Mouse (Mus musculus) neural tube, embryonic 13.5 days (tissue): ENCODE results near the gene Mga. TPM values are rescaled to one million over a fixed set of nuclear protein-coding genes. Genes with fewer than 3 reads are reported as not detected.

Source experiments
- ATAC-seq: fragments of 200-750 bp; cut with Nextera tagmentation; 2 replicates; pipeline ENCODE4 v1.8.0; 2017; ENCODE audit warnings: low read depth, mild to moderate bottlenecking, moderate TSS enrichment, moderate library complexity
- H3K27ac ChIP-seq: fragments of 300-500 bp; sonication (generic); replicated peaks from 2 replicates; pipeline ENCODE4 v1.5.1; 2015; ENCODE audit warnings: moderate library complexity, mild to moderate bottlenecking, inconsistent platforms
- H3K27me3 ChIP-seq: fragments of 300-500 bp; sonication (generic); 2 replicates; pipeline ENCODE4 v1.6.1; 2015; ENCODE audit warnings: mild to moderate bottlenecking, inconsistent platforms
- H3K36me3 ChIP-seq: fragments of 300-500 bp; sonication (generic); 2 replicates; pipeline ENCODE4 v1.6.1; 2015; ENCODE audit warnings: mild to moderate bottlenecking, inconsistent platforms
- H3K4me1 ChIP-seq: fragments of 300-500 bp; sonication (generic); replicated peaks from 2 replicates; pipeline ENCODE4 v1.6.1; 2015; ENCODE audit warnings: inconsistent platforms
- H3K4me2 ChIP-seq: fragments of 300-500 bp; sonication (generic); 2 replicates; pipeline ENCODE4 v1.6.1; 2015; ENCODE audit warnings: inconsistent platforms, mild to moderate bottlenecking, moderate library complexity
- H3K4me3 ChIP-seq: fragments of 300-500 bp; sonication (generic); 2 replicates; pipeline ENCODE4 v1.5.1; 2015; ENCODE audit warnings: mild to moderate bottlenecking, inconsistent platforms
- H3K9ac ChIP-seq: fragments of 300-500 bp; sonication (generic); 2 replicates; pipeline ENCODE4 v1.6.1; 2015; ENCODE audit warnings: moderate library complexity, mild to moderate bottlenecking, inconsistent platforms
- H3K9me3 ChIP-seq: fragments of 300-500 bp; sonication (generic); 2 replicates; pipeline ENCODE4 v1.6.1; 2016; ENCODE audit warnings: inconsistent platforms
- WGBS: fragments of 180-500 bp; shearing (Covaris S2); methylation state at CpG from one replicate; pipeline ENCODE4 v1.1.7; 2015; 5-methylcytosine and 5-hydroxymethylcytosine counted together
- polyA plus RNA-seq: library from polyadenylated mRNA; unstranded; fragments of >200 nt; fragmentation: Nextera tagmentation; extraction: Ambion mirVana; gene quantifications from 2 replicates; pipeline ENCODE4 v1.2.1, GENCODE M21; 2015

The Mga gene
- polyA plus RNA-seq: 25.9 and 27.8 TPM in 2 replicates

DNA sequence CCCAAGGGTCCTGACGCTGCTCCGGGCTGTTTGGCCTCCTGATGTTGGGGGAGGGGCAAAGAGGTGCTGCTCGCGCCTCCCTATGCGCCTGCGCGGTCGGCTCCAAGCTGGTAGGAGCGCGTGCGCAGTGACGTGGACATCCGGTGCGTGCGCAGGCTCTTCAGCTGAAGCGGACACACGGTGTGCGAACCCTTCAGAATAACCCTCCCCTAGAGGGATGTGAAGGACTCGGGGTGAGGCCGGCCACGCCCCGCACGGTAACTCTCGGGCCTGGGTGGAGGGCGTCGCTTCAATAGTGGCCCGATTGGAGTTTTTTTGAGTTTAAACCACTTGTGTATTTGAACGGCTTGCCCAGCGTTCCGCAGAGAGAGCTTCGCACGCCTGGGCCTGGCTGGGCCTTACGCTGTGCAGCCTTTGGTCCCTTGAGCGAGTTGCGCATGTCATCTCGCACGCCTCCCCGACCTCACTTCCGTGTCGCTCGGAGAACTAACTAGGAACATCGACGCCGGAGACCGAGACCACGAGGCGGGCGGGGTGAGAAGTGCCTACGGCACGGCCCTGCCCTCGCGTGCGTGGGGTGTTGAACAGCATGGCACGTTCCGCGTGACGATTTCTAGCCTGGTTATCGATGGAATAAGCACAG is at the start of gene Mga:
TSS of gene Mga (plus strand) at position 139 of the 643 bp plus-strand sequence.
- peak within 1 kb of the TSS; percentile 92 for H3K27ac ChIP-seq
- H3K4me3 ChIP-seq: peak within 1 kb of the TSS; percentile 51
- ATAC-seq: peak; percentile 97
- H3K9me3 ChIP-seq: no peaks in the 10 kb centered on the region
- no peaks in the 10 kb centered on the region for H3K36me3 ChIP-seq
- peak within 1 kb of the TSS; percentile 67 for H3K9ac ChIP-seq
- peak within 1 kb of the TSS; percentile 96 for H3K4me2 ChIP-seq
- WGBS: under 1% methylated on average over 58 of the region's 58 CpGs
- no peaks in the 10 kb centered on the region for H3K27me3 ChIP-seq
- H3K4me1 ChIP-seq: peaks cover 27% of the 10 kb centered on the region

DNA sequence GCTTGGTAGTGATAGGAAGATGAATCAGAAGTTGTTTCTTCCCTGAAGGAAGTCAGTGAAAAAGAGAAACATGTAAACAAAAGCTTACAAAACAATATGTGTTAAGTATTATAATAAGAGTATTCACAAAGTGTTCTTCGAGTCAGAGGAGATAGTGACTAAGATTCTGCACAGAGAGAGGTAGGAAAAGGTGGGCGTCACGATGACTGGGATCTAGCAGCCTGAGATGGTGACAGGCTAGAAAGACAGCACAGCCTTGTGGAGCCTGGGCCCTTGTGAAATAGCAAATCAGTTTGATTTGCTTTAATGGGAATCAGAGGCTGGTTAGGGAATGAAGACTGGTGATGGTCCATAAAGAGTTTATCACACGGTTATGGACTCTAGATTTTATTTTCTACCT is 43.2 kb upstream of the Mga start:
- H3K36me3 ChIP-seq: no peaks in the 10 kb centered on the region
- no peak overlapping the region for H3K27ac ChIP-seq
- no peak overlapping the region for H3K9ac ChIP-seq
- WGBS: 88% methylated on average over 4 of the region's 4 CpGs
- H3K4me3 ChIP-seq: no peak overlapping the region
- H3K27me3 ChIP-seq: no peaks in the 10 kb centered on the region
- H3K4me1 ChIP-seq: no peaks in the 10 kb centered on the region
- no peak overlapping the region for H3K4me2 ChIP-seq
- ATAC-seq: no peak
- H3K9me3 ChIP-seq: no peaks in the 10 kb centered on the region

DNA sequence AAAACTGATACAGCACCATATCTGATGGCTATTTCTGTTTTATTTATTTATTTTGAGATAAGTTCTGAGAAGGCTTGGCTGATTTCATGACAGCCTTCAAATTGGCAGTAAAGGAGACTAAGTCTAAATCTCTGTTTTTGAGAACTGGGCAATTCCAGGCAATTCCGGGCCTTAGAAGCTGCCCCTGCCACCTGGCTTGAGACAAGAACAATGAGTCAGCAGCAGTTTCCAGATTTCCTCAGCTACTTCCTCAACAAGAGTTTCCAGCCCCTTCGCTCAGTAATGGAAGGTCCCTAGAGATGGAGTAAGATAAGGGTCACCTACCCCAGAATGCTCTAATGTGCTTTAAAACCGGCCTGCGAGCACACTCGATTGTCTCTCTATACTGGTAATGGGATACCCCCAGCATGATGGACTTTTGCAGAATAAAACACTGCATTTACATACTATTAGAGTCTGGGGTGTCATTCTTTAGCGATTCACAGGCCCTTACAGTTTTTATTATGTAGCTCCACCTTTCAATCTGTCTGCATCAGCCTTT is 41.6 kb upstream of the Mga start:
- no peak overlapping the region for H3K4me3 ChIP-seq
- H3K4me2 ChIP-seq: no peak overlapping the region
- no peak overlapping the region for H3K27ac ChIP-seq
- no peak for ATAC-seq
- H3K36me3 ChIP-seq: no peaks in the 10 kb centered on the region
- WGBS: 54% methylated on average over 6 of the region's 6 CpGs
- H3K27me3 ChIP-seq: no peaks in the 10 kb centered on the region
- no peak overlapping the region for H3K9ac ChIP-seq
- no peaks in the 10 kb centered on the region for H3K4me1 ChIP-seq
- no peaks in the 10 kb centered on the region for H3K9me3 ChIP-seq

DNA sequence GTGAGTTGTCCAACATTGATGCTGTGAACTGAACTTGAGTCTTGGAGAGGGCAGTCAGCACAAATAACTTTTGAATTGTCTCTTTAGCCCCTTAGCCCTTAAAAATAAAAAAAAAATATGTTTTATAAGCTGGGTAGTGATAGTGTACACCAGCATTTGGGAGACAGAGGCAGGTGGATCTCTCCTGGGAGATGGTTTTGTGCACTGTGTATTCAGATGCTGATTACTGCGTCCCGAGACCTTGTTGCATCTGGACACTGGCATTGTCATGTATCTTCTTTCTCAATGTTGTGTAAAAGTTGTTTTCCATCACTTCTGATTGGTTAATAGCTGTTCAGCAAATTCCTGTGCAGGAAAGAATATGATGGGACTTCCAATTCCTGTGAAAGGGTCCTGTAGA is 39.7 kb upstream of the Mga start:
- WGBS: 80% methylated on average over 2 of the region's 2 CpGs
- H3K36me3 ChIP-seq: no peaks in the 10 kb centered on the region
- no peaks in the 10 kb centered on the region for H3K9me3 ChIP-seq
- no peak for ATAC-seq
- H3K4me1 ChIP-seq: no peaks in the 10 kb centered on the region
- H3K27me3 ChIP-seq: no peaks in the 10 kb centered on the region
- H3K4me2 ChIP-seq: no peak overlapping the region
- H3K27ac ChIP-seq: no peak overlapping the region
- H3K9ac ChIP-seq: no peak overlapping the region
- H3K4me3 ChIP-seq: no peak overlapping the region

DNA sequence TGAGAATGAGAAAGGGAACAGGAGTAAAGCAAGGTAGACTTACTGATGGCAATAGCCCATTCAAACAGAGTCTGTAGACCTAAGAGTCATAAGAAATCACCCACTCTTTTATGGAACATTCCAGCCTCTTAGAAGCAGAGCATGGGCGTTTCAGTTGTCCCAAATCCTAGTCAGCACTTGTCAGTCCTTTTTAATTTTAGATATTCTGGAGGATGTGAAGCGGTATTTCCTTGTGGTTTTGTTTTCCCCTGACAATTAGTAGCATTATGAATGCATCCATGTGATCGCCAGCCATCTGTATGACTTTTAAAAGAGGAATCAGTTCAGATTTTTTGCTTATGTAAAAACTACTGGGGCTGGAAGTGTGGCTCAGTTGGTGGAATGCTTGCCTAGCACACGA is 32.5 kb upstream of the Mga start:
- Histone ChIP-seq H3K4me3 (no peak overlapping the region), H3K9ac (no peak overlapping the region), H3K27ac (no peak overlapping the region), H3K4me2 (no peak overlapping the region), H3K9me3 (no peaks in the 10 kb centered on the region), H3K27me3 (peaks cover 6% of the 10 kb centered on the region; the same call in 1 of the 2 replicates), H3K36me3 (no peaks in the 10 kb centered on the region), H3K4me1 (no peaks in the 10 kb centered on the region)
- ATAC-seq: no peak
- WGBS: 81% methylated on average over 4 of the region's 4 CpGs

DNA sequence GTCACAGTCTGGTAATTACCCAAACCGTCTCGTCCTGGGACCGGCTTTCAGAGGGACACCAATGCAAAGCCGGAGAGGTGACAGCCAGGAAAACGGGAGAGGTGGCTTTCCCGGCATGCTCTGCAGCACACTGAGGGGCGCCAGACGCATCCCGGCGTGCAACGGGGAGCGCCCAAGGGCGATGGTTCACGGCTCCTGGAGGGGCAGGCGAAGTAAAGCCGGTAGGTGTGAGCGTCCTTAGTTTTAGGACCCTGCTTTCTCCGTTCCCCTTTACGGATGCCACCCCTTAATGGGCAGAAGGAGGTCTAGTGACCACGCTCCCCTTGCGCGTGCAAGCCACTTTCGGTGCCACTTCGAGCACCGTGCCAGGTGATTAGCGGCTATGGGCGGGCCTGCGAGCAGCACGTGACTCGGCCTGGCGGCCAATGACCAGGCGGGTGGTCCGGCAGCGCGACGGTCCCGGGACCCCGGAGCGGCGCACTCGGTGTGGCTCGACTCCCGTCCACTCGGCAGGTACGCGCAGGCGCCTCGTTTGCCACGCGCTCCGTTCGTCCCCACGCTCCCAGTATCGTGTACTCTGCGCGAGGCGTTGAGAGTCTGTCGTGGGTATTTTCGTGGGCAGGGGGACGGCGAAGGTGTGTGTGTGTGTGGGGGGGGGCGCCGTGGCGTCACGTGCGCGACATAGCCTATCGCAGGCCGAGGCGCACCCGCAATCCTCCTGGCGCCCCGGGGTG is 24.5 kb upstream of the Mga start:
- under 1% methylated on average over 72 of the region's 73 CpGs for WGBS
- H3K27me3 ChIP-seq: peaks cover 20% of the 10 kb centered on the region; the same call in 1 of the 2 replicates
- H3K4me3 ChIP-seq: peak overlapping the region; percentile 53
- H3K36me3 ChIP-seq: no peaks in the 10 kb centered on the region
- H3K4me2 ChIP-seq: peak overlapping the region; percentile 77
- peaks cover 11% of the 10 kb centered on the region for H3K4me1 ChIP-seq
- peak; percentile 92 for ATAC-seq
- H3K27ac ChIP-seq: peak overlapping the region; percentile 93
- peak overlapping the region; percentile 72 for H3K9ac ChIP-seq
- no peaks in the 10 kb centered on the region for H3K9me3 ChIP-seq

DNA sequence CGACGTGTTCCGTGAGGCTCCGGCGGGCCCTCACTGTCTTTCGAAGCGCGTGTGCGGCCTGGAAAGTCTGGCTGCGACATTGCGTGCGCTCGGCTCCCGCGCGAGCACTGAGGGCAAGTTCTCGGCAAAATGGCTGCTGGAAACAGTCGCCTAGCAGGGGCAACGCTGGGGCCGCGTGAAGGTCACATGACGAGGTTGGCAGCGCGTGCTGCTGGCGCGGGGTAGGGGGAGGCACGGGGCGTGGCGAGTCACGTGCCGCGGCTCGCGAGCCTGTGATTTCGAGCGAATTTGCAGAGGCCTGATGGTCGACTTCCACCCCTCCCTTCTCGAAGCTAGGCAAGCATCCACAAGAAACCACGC is 23.9 kb upstream of the Mga start:
- WGBS: under 1% methylated on average over 39 of the region's 39 CpGs
- no peaks in the 10 kb centered on the region for H3K36me3 ChIP-seq
- H3K9me3 ChIP-seq: no peaks in the 10 kb centered on the region
- H3K27ac ChIP-seq: peak overlapping the region; percentile 93
- peak overlapping the region; percentile 53 for H3K4me3 ChIP-seq
- peak overlapping the region; percentile 77 for H3K4me2 ChIP-seq
- ATAC-seq: peak; percentile 97
- peaks cover 16% of the 10 kb centered on the region; the same call in 1 of the 2 replicates for H3K27me3 ChIP-seq
- peaks cover 11% of the 10 kb centered on the region for H3K4me1 ChIP-seq
- H3K9ac ChIP-seq: peak overlapping the region; percentile 72

DNA sequence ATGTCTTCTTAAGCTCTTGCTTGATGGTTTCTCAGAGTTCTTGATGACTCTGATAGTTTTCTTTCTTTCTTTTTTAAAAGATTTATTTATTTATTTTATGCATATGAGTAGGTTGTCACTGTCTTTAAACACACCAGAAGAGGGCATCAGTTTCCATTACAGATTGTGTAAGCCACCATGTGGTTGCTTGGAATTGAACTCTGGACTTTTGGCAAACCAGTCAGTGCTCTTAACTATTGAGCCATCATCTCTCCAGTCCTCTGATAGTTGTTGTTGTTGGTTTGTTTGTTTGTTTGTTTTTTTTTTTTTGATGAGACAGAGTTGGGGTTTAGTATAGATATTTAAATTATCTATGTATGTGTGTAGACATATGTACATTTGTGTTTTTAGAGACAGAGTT is 21.0 kb upstream of the Mga start:
- ATAC-seq: no peak
- Histone ChIP-seq H3K27ac (no peak overlapping the region), H3K4me2 (no peak overlapping the region), H3K9me3 (no peaks in the 10 kb centered on the region), H3K4me3 (no peak overlapping the region), H3K9ac (no peak overlapping the region), H3K36me3 (no peaks in the 10 kb centered on the region), H3K4me1 (peaks cover 11% of the 10 kb centered on the region), H3K27me3 (peaks cover 3% of the 10 kb centered on the region; the same call in 1 of the 2 replicates)

DNA sequence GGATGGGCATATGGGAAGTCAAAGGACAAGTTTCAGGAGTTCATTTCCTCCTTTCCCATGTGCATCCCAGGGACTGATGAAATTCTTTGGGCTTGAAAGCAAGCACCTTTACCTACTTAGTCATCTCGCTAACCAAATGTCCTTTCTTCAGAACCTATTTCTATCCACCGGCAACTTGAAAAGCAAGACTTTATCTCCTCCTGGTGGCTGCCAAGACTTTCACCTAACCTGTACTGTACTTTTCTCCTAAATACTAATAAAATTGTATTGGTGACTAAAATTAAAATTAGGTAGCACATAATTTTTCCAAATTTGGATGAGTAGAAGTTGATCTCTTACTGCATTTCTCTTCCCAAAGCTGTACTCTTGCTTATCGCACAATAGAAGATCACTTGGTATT is 9.8 kb upstream of the Mga start:
- Histone ChIP-seq H3K27me3 (no peaks in the 10 kb centered on the region), H3K4me2 (no peak overlapping the region), H3K9ac (no peak overlapping the region), H3K4me3 (no peak overlapping the region), H3K9me3 (no peaks in the 10 kb centered on the region), H3K36me3 (no peaks in the 10 kb centered on the region), H3K27ac (no peak overlapping the region), H3K4me1 (no peaks in the 10 kb centered on the region)
- no peak for ATAC-seq
- 94% methylated on average over 3 of the region's 3 CpGs for whole genome bisulfite sequencing

DNA sequence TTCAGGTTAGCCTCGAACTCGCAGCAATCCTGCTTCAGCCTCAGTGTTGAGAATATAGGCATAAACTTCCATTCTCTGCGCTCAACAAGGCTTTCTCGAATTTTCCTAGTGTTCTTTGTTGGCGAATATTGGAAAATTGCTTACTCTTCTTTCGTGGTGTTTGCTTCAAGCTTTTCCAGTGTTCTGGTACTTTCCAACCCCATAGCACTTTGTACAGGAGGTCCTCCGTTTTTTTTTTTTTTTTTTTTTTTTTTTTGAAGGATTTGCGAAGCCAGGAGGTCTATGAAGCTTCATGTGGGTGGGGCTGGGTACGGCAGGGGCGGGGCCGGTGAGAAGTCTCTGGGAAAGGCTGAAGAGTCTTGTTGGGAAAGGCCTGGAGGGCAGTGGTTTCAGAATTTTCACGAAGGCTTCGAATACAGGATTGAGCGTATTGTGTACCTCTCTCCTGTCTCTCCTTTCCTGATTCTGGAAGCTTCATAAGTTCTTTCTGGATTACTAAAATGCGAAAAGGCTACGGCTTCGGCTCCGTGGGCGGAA is 407 bp upstream of the Mga start:
- peaks cover 27% of the 10 kb centered on the region for H3K4me1 ChIP-seq
- peak overlapping the region; percentile 67 for H3K9ac ChIP-seq
- H3K9me3 ChIP-seq: no peaks in the 10 kb centered on the region
- peak overlapping the region; percentile 51 for H3K4me3 ChIP-seq
- WGBS: 16% methylated on average over 19 of the region's 19 CpGs
- ATAC-seq: peak; percentile 76
- H3K27ac ChIP-seq: peak overlapping the region; percentile 92
- no peaks in the 10 kb centered on the region for H3K27me3 ChIP-seq
- no peaks in the 10 kb centered on the region for H3K36me3 ChIP-seq
- peak overlapping the region; percentile 96 for H3K4me2 ChIP-seq

DNA sequence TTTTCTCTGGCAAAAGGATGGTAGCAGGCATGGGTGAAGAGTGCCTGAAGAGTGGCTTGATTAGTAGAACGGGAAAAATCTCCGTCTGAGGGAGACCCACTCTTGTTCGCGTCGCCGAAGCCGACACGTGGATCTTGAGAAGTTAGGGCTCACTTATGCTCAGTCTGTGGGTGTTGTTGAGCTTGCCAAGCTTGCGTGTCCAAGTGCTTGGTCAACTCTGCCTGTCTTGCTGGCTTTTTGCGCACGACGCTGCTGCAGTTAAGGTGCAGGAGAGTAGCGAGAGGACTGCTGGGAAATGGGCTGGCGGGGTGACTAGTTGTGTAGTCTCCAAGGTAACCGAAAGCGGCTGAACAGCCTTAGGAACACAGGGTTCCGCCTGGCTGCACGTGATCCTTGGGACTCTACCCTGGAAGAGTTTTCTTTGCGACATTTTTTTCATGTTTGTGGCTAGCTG is 1.1 kb downstream of the Mga start:
- Histone ChIP-seq H3K36me3 (peaks cover 7% of the 10 kb centered on the region), H3K9ac (peak overlapping the region; percentile 67), H3K4me2 (peak overlapping the region; percentile 96), H3K4me1 (peaks cover 27% of the 10 kb centered on the region), H3K9me3 (no peaks in the 10 kb centered on the region), H3K4me3 (peak overlapping the region; percentile 51), H3K27me3 (no peaks in the 10 kb centered on the region), H3K27ac (no peak overlapping the region)
- ATAC-seq: no peak
- 7% methylated on average over 19 of the region's 19 CpGs for WGBS

DNA sequence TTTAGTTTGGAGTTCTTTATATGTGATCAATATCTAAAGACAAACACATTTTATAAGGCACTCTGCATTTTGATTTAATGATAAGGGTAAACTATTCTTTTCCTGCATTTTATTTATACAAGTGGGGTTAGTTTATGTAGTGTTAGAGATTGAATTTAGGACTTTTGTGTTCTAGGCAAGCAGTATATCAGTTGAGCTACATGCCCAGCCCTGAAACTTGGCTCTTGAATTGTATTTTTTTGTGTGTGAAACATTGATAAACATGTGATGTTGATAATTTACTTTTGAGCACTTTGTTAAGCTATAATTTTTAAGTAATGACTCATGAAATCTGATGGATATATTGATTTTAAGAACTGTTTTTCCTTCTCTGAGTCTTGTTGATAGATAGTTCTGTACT is 19.0 kb downstream of the Mga start:
- ATAC-seq: no peak
- no peaks in the 10 kb centered on the region for H3K27me3 ChIP-seq

More for the DNA sequence above, 19.0 kb downstream of the Mga start:
- Histone ChIP-seq H3K27ac (no peak overlapping the region), H3K9ac (no peak overlapping the region), H3K36me3 (peaks cover 11% of the 10 kb centered on the region), H3K4me3 (no peak overlapping the region), H3K9me3 (no peaks in the 10 kb centered on the region), H3K4me1 (no peaks in the 10 kb centered on the region), H3K4me2 (no peak overlapping the region)
